In genomic region chr11:95403382-95404340, GRCm38 (mm10) we compare ENCODE assay signal across 13 mouse cellular contexts. TPM values are rescaled to one million over a fixed set of nuclear protein-coding genes. Genes with fewer than 3 reads are reported as not detected.
DNase-seq lines count a peak whose midpoint lies in the region; ATAC-seq and TF ChIP-seq lines count a peak whose summit lies in the region.
"Had no signal": no experiment of that assay in that cellular context is flagged by ENCODE, and none has a peak within 500 bp of the region (broad histone marks: within the 10 kb centered on the region; RNA-seq: fewer than 3 reads in every experiment).

No protein-coding gene starts in this region.

- peak overlapping the region; percentile 80 for H3K27ac ChIP-seq in heart, embryonic 13.5 days (replicated peaks)
- H3K27ac ChIP-seq in CH12.LX (ENCODE audit: insufficient read depth, low read depth) = no peak overlapping the region
- H3K27ac ChIP-seq: forebrain, embryonic 15.5 days; limb, embryonic 13.5 days had no signal

- no peak for TF ChIP-seq EP300 in CH12.LX (IDR thresholded peaks at IDR 0.05; ENCODE audit: low read length)

- no peak for TF ChIP-seq RAD21 in CH12.LX (IDR thresholded peaks at IDR 0.05; ENCODE audit: low read depth, low read length)

- dilution Hi-C loops in CH12.LX (cut with MboI; ENCODE audit: extremely low pct_ligation_motif_present, extremely low pct_unique_long_range_greater_than_20kb, low sequenced_read_pairs) = no loop called here

- peak overlapping the region; percentile 37; the same call in 1 of the 2 replicates for H3K9ac ChIP-seq in heart, embryonic 13.5 days
- no peak overlapping the region for H3K9ac ChIP-seq in CH12.LX (ENCODE audit: insufficient read depth, low read depth)
- H3K9ac ChIP-seq: forebrain, embryonic 15.5 days; limb, embryonic 13.5 days had no signal

- H3K36me3 ChIP-seq in heart, embryonic 13.5 days = no peaks in the 10 kb centered on the region
- H3K36me3 ChIP-seq in CH12.LX (replicated peaks in 1 of 2; ENCODE audit: control insufficient read depth in 1 of 2, insufficient read depth in 1 of 2, low read length in 1 of 2) = no peaks in the 10 kb centered on the region
- H3K36me3 ChIP-seq: forebrain, embryonic 15.5 days; limb, embryonic 13.5 days had no signal

- in situ Hi-C loops in CH12.LX (cut with MboI; ENCODE audit: low pct_ligation_motif_present, low pct_unique_long_range_greater_than_20kb, low sequenced_read_pairs) = no loop called here

- no peak for ATAC-seq in cerebellum, adult (ENCODE audit: insufficient number of reproducible peaks, low FRiP score, low TSS enrichment)
- no peak for ATAC-seq in heart, embryonic 13.5 days (ENCODE audit: extremely low read depth, insufficient number of reproducible peaks, low FRiP score, low TSS enrichment)
- ATAC-seq: forebrain, embryonic 15.5 days; intestine, postnatal 0 days had no signal

- peak; percentile 68 for DNase-seq in cerebellum, adult 11-12 months
- no peak for DNase-seq in heart, adult 9 months (ENCODE audit: low spot score in 2 of 2)
- DNase-seq in CH12.LX (ENCODE audit: extremely low read depth) = peak; percentile 18
- DNase-seq in embryo, embryonic 9.5 days (ENCODE audit: extremely low spot score) = peak; percentile 53
- no peak for DNase-seq in adipocyte (ENCODE audit: low spot score)
- no peak for DNase-seq in kidney, postnatal 25 days
- DNase-seq: layer of hippocampus, adult 9-11 months; thymus, postnatal 14 days had no signal

- H3K9me3 ChIP-seq in heart, embryonic 13.5 days = no peaks in the 10 kb centered on the region
- H3K9me3 ChIP-seq in CH12.LX (replicated peaks; ENCODE audit: low read length) = no peaks in the 10 kb centered on the region
- H3K9me3 ChIP-seq: forebrain, embryonic 15.5 days; limb, embryonic 13.5 days had no signal

- H3K79me2 ChIP-seq in CH12.LX (replicated peaks; ENCODE audit: control insufficient read depth, extremely low read depth, insufficient read depth, poor library complexity, severe bottlenecking) = no peaks in the 10 kb centered on the region

- TF ChIP-seq POLR2A in CH12.LX (IDR thresholded peaks at IDR 0.05; ENCODE audit: low read depth, low read length) = no peak

- no peak overlapping the region for H3K4me2 ChIP-seq in heart, embryonic 13.5 days
- H3K4me2 ChIP-seq in CH12.LX (ENCODE audit: insufficient read depth, low read depth, poor library complexity, severe bottlenecking) = no peak overlapping the region
- H3K4me2 ChIP-seq: forebrain, embryonic 15.5 days; limb, embryonic 13.5 days had no signal

- no peak for TF ChIP-seq CTCF in CH12.LX (conservative IDR thresholded peaks at IDR 0.05 in 1 of 2, IDR thresholded peaks at IDR 0.05 in 1 of 2; ENCODE audit: low read depth in 2 of 2, low read length in 2 of 2)

- H3K4me3 ChIP-seq in heart, embryonic 13.5 days = no peak overlapping the region
- no peak overlapping the region for H3K4me3 ChIP-seq in CH12.LX (replicated peaks in 1 of 3; ENCODE audit: low read depth in 2 of 3, low read length in 2 of 3, poor library complexity in 1 of 3)
- H3K4me3 ChIP-seq: forebrain, embryonic 15.5 days; limb, embryonic 13.5 days had no signal

- H3K27me3 ChIP-seq in heart, embryonic 13.5 days (replicated peaks) = peaks cover 13% of the 10 kb centered on the region; the same call in 1 of the 2 replicates
- peaks cover 49% of the 10 kb centered on the region for H3K27me3 ChIP-seq in CH12.LX (replicated peaks)
- H3K27me3 ChIP-seq: forebrain, embryonic 15.5 days had no signal

- H3K4me1 ChIP-seq in heart, embryonic 13.5 days = peaks cover 22% of the 10 kb centered on the region
- peaks cover 6 to 8% of the 10 kb centered on the region in 2 experiments for H3K4me1 ChIP-seq in CH12.LX (ENCODE audit: control insufficient read depth in 1 of 2, insufficient read depth in 2 of 2)

- 70% methylated on average over 16 of the region's 16 CpGs for WGBS in heart, embryonic 13.5 days

TF ChIP-seq in CH12.LX, 34 proteins besides CTCF, POLR2A, EP300 and RAD21:
- TF ChIP-seq USF1 (IDR thresholded peaks at IDR 0.05; ENCODE audit: low read depth, low read length) (peak; percentile 20; the same call in 1 of the 2 replicates), IRF4 (IDR thresholded peaks at IDR 0.05; ENCODE audit: low read depth, low read length) (no peak), PAX5 (IDR thresholded peaks at IDR 0.05; ENCODE audit: low read length) (no peak), MXI1 (IDR thresholded peaks at IDR 0.05; ENCODE audit: low read depth, low read length) (no peak), USF2 (conservative IDR thresholded peaks at IDR 0.05; ENCODE audit: low read depth, low read length) (no peak)

RNA-seq across cellular contexts. Expression of gene Spop, which starts 10.2 kb away (rescaled TPM):
- 97.8 and 105 TPM in 2 replicates for polyA plus RNA-seq in heart, embryonic 13.5 days (2015; fragmentation: Nextera tagmentation; extraction: Ambion mirVana)
- total RNA-seq in CH12.LX (2012; rRNA removed) (42.7 and 45.7 TPM in 2 replicates), CH12.LX (2014; rRNA removed) (51.9 and 60.6 TPM in 2 replicates)
- polyA plus RNA-seq in CH12.LX (2012; ENCODE audit: insufficient read length, low read depth) = 91.8 and 103 TPM in 2 replicates

RNA-seq across cellular contexts. Expression of gene Slc35b1, which starts 19.2 kb away (rescaled TPM):
- 77.2 and 78.4 TPM in 2 replicates for polyA plus RNA-seq in heart, embryonic 13.5 days (2015; fragmentation: Nextera tagmentation; extraction: Ambion mirVana)
- total RNA-seq in CH12.LX (2012; rRNA removed) (47.0 and 74.9 TPM in 2 replicates), CH12.LX (2014; rRNA removed) (75.1 and 76.4 TPM in 2 replicates)
- 119 and 125 TPM in 2 replicates for polyA plus RNA-seq in CH12.LX (2012; ENCODE audit: insufficient read length, low read depth)

Comparison
In these comparisons a context has a peak if more than half of its experiments do, and no peak if none do; other contexts are left out.
1. DNase-seq: peak in cerebellum, adult 11-12 months (single experiment), CH12.LX (single experiment) and embryo, embryonic 9.5 days (single experiment); none in heart, adult 9 months (0 of 2), adipocyte (single experiment) and kidney, postnatal 25 days (0 of 2).